Mouse (Mus musculus) ES-Bruce4 (cell line): ENCODE measurements around the gene Apoa5.

Source experiments
- CTCF ChIP-seq: IDR thresholded peaks from one replicate; pipeline ENCODE4 v1.8.1; 2011; ENCODE audit warnings: low read depth, low read length
- EP300 ChIP-seq: IDR thresholded peaks from 2 replicates; pipeline ENCODE4 v1.6.1; 2011; ENCODE audit warnings: low read depth, low read length; ENCODE audit not compliant: insufficient read depth
- POLR2A ChIP-seq: IDR thresholded peaks from one replicate; pipeline ENCODE4 v1.8.1; 2011; ENCODE audit warnings: low read length; ENCODE audit not compliant: insufficient read depth

DNA sequence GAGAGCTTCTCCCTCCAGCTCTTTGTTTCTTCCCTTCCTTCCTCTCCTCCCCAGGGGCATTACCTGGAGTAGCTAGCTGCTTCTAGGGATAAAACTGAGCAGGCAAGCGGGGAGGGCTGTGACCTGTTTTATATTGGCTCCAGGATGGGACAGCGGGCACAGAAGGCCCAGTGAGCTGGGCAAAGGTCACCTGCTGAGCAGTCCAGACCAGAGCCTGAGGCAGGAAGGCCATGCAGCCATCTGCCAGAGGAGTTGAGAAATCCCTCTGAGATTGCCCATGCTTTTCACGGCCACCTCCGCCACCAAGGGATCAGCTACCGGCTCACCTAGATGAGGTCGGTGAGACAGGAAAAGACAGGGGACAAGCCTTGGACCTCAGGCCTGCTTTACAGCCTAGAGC, 33.2 kb upstream of the Apoa5 start:
- no peak for TF ChIP-seq POLR2A
- TF ChIP-seq CTCF, result no peak
- no peak for TF ChIP-seq EP300
